Mouse (Mus musculus) brown adipose tissue, adult 24 weeks (tissue): ENCODE results near the gene Lrr1. TPM values are rescaled to one million over a fixed set of nuclear protein-coding genes. Genes with fewer than 3 reads are reported as not detected.
A peak's percentile ranks its signal among the peaks of the same experiment; 100 is the strongest.

Source experiments
- H3K27ac ChIP-seq: fragments of 200-500 bp; replicated peaks from 2 replicates; pipeline ENCODE4 v1.5.1; 2012; ENCODE audit warnings: low read depth, mild to moderate bottlenecking, low read length
- H3K4me1 ChIP-seq: fragments of 200-500 bp; 2 replicates; pipeline ENCODE4 v1.6.1; 2012; ENCODE audit warnings: low read length, mixed read lengths; ENCODE audit not compliant: control insufficient read depth, insufficient read depth, insufficient read length
- H3K4me3 ChIP-seq: fragments of 200-500 bp; 2 replicates; pipeline ENCODE4 v1.5.1; 2012; ENCODE audit warnings: low read depth, mild to moderate bottlenecking, low read length, moderate library complexity; ENCODE audit not compliant: insufficient read depth
- polyA plus RNA-seq: library from polyadenylated mRNA; stranded (reverse); fragments of >200 nt; gene quantifications from 2 replicates; pipeline ENCODE4 v1.2.4, GENCODE M21; 2012; ENCODE audit not compliant: missing spikeins, insufficient read depth, insufficient read length

The Lrr1 gene
- polyA plus RNA-seq, 1 experiment = not detected

DNA sequence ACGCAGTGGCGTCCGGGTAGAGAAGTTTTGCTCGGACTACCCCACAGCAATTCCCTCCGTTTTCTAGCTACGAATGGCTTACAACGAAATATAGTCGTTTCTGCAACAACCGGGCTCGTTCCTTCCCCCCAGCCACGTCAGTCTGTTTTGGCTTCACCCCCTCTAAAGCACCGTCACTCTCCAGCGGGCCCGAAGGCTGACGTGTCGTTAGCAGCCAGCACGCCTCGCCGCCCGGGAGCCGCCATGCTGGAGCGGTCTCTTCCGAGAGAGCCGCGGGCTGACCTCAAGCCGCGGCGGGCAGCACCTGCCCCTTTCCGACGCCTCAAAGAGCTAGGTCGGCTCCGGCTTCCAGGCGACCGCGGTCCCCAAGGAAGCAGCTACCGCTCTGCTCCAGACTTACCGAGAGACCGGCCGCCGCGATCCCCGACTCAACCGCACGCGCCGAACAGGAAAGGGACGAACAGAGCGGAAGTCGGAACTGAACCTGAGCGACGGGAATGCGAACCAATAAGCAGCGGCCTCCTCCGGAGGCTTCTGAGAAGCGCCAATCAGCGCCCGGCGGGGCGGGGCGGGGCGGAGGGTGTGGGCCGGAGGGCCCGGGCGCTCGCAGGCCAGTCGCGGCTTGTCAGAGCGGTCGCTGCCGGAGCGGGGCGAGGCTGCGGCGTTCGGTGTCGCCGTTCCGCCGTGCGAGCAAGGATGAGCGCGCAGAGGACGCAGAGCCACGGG is 15.1 kb downstream of the Lrr1 start, which contains the start of the genes Rpl36al and Mgat2:
Gene Rpl36al, minus strand, starts transcription at position 501 of the 726 bp plus-strand sequence.
Gene Mgat2, plus strand, starts transcription at position 575 of the 726 bp plus-strand sequence.
- Histone ChIP-seq H3K4me1 (peaks cover 7% of the 10 kb centered on the region; the same call in 1 of the 2 replicates), H3K27ac (peak within 1 kb of the TSS; percentile 76), H3K4me3 (peak within 1 kb of the TSS; percentile 84)

DNA sequence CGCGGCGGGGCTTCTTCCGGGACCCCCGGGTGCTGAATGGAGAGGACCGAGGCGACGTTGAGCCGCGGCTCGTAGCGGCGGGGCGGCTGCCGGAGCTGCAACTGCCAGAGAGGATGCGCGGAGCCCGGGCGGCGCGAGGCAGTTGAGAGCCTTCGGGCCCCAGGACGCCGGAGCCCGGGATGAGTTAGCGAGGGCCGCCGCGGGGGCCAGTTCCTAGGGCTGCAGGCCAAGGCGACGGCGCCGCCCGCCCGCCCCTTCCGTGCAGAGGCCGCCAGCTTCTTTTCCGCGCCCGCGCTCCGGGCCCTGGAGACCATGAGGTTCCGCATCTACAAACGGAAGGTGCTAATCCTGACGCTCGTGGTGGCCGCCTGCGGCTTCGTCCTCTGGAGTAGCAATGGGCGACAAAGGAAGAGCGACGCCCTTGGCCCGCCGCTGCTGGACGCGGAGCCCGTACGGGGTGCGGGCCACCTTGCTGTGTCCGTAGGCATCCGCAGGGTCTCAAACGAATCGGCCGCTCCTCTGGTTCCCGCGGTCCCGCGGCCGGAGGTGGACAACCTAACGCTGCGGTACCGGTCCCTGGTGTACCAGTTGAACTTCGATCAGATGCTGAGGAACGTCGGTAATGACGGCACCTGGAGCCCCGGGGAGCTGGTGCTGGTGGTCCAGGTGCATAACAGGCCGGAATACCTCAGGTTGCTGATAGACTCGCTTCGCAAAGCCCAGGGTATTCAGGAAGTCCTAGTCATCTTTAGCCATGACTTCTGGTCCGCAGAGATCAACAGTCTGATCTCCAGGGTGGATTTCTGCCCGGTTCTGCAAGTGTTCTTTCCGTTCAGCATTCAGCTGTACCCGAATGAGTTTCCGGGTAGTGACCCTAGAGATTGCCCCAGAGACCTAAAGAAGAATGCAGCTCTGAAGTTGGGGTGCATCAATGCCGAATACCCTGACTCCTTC is 16.0 kb downstream of the Lrr1 start:
- Histone ChIP-seq H3K4me3 (peak overlapping the region; percentile 74), H3K4me1 (peaks cover 7% of the 10 kb centered on the region; the same call in 1 of the 2 replicates), H3K27ac (peak overlapping the region; percentile 69)

DNA sequence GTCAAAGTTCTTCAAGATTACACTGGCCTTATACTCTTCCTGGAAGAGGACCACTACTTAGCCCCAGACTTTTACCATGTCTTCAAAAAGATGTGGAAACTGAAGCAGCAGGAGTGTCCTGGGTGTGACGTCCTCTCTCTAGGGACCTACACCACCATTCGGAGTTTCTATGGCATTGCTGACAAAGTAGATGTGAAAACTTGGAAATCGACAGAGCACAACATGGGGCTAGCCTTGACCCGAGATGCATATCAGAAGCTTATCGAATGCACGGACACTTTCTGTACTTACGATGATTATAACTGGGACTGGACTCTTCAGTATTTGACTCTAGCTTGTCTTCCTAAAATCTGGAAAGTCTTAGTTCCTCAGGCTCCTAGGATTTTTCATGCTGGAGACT is 16.8 kb downstream of the Lrr1 start:
- H3K4me3 ChIP-seq = peak overlapping the region; percentile 74
- H3K4me1 ChIP-seq = peaks cover 7% of the 10 kb centered on the region; the same call in 1 of the 2 replicates
- no peak overlapping the region for H3K27ac ChIP-seq

DNA sequence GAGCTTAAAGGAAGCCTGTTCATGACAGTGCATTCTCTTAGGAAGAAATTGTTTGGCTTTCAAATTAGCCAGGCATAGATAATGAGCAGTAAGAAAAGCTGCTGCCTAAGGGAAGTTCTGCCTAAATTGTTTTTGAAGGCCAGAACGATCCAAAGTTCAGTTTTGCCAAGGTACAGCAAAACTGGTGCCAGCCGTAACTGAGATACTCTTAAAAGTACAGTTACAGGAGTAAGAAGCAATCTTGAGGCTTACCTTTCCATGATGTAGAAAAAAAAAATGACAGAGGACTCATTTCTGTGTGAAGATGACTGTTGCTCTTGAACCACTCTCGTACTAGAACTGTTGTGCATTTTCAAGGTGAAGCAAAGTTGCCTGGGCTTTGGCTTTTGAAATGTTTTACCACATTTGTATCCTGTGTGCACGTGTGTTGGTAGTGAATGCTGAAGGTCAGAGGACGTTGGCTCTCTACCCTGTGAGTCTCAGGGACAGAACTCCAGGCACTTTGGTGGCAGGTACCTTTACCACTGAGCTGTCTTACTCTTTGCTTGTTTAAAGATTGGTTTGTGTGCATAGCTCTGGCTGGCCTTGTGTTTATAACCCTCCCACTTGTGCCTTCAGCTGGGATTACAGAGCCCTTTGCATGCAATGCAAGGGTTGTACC is 18.3 kb downstream of the Lrr1 start:
- peaks cover 7% of the 10 kb centered on the region; the same call in 1 of the 2 replicates for H3K4me1 ChIP-seq
- H3K4me3 ChIP-seq = no peak overlapping the region
- H3K27ac ChIP-seq = no peak overlapping the region

DNA sequence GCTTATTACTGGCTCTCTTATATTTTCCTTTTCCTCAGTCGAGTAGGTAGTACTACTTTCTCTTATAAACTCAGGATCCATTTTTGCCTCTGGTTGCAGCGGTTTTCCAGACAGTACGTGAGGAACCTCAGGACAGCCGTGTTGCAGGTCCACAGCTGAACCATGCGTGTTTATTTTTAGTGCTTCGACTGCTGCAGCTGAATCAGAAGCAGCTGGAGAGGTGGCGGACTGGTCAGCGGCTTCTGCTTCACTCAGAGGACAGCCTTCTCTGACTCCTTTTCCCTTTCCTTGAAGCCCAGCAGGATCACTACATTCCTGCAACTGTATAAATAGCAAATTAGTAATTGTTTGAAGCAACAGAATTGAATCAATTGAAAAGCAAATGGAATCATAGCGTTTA is 21.5 kb downstream of the Lrr1 start:
- peaks cover 4% of the 10 kb centered on the region; the same call in 1 of the 2 replicates for H3K4me1 ChIP-seq
- H3K27ac ChIP-seq = no peak overlapping the region
- H3K4me3 ChIP-seq = no peak overlapping the region

DNA sequence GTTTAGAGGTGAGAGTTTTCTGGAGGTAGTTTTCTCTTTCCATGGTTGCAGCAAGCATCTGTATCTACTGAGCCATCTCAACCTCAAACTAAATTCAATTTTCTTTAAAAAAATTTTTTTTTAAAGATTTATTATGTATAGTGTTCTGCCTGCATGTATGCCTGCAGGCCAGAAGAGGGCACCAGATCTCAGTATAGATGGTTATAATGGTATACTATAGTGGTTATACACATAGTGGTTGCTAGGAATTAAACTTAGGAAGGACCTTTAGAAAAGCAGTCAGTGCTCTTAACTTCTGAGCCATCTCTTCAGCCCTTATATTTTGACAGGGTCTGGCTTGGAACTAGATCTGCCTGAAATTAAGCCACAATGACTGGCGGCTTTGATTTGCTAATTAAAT is 21.9 kb downstream of the Lrr1 start:
- Histone ChIP-seq H3K27ac (no peak overlapping the region), H3K4me3 (no peak overlapping the region), H3K4me1 (peaks cover 4% of the 10 kb centered on the region; the same call in 1 of the 2 replicates)

DNA sequence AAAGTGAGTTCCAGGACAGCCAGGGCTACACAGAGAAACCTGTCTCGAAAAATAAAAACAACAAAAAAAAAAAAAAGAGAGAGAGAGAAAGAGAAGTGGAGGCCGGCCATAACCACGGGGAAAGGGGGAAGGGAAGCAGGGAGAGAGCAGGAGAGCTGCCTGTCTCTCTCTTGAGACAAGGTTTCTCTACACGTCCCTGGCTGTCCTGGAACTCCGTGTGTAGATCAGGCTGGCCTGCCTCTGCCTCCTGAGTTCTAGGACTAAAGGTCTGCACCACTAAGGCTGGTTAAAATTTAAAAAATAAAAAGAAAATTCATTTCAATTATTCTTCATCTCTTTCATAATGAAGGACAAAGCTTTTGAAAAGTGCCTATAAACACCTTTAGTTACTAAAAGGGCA is 22.8 kb downstream of the Lrr1 start:
- Histone ChIP-seq H3K4me3 (no peak overlapping the region), H3K4me1 (peaks cover 6% of the 10 kb centered on the region), H3K27ac (no peak overlapping the region)

DNA sequence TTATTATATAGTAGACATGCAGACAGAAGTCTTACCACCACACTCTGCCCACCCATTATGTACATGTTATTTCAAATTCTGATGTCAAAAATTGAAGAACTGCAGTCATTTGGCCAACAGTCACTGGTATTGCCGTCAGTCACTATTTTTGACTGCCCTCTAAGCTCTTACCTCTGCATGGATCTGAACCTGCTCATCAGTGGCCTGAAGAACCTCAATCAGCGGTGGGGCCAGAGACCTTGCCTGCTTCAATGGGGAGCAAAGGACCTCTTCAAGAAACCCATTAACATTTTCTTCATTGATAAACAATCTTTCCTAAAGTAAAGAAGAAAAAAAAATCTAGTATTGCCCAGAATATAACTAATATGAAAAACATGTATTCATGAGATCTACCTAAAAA is 24.0 kb downstream of the Lrr1 start:
- Histone ChIP-seq H3K4me1 (peaks cover 2% of the 10 kb centered on the region; the same call in 1 of the 2 replicates), H3K4me3 (no peak overlapping the region), H3K27ac (no peak overlapping the region)

DNA sequence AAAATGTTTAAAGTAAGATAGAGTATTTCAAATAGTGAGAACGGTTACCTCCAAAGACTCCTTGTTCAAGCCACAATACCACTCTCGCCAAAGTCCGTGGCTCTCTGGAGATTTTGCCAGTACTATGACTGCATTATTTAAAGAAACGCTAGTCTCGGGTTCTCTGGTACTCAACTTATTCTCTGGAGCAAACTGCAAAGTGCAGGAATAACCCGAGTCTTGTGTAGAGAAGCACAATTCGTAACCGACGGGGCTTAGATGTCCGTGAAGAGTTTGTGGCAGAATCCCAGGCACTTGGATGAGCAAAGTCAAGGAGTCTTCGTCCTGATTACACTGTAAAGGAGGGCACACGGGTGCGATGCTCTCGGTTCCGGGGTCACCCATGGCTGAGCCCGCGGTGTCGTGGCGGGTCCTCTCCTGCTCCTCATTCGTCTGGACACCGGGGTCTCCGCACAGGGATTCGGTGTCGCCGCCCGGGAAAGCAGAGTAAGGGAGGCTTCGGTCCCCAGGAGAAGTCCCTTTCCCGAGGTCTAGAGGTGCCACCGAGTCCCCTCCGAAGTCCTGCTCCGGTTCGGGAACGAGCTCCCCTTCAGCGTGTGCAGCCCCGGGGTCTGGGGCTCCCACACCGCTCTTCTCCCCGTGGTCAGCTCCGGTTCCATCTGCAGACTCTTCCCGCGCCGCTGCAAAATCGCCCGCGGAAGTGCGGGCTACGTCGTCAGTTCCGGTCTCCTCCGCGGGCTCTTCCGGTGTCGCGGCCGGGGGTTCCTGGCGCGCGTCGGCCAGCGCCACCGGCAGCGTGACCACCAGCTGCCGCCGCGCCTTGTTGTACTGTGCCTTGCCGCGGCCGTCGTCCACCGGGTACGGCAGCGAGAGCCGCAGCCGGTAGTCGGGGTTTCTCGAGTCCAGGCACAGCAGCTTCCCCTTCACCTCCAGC is 28.1 kb downstream of the Lrr1 start, which contains the start of gene Gm49383:
Gene Gm49383, minus strand, starts transcription at position 661 of the 934 bp plus-strand sequence.
- H3K27ac ChIP-seq = peak within 1 kb of the TSS; percentile 74
- peak within 1 kb of the TSS; percentile 91 for H3K4me3 ChIP-seq
- H3K4me1 ChIP-seq = peaks cover 5% of the 10 kb centered on the region; the same call in 1 of the 2 replicates

DNA sequence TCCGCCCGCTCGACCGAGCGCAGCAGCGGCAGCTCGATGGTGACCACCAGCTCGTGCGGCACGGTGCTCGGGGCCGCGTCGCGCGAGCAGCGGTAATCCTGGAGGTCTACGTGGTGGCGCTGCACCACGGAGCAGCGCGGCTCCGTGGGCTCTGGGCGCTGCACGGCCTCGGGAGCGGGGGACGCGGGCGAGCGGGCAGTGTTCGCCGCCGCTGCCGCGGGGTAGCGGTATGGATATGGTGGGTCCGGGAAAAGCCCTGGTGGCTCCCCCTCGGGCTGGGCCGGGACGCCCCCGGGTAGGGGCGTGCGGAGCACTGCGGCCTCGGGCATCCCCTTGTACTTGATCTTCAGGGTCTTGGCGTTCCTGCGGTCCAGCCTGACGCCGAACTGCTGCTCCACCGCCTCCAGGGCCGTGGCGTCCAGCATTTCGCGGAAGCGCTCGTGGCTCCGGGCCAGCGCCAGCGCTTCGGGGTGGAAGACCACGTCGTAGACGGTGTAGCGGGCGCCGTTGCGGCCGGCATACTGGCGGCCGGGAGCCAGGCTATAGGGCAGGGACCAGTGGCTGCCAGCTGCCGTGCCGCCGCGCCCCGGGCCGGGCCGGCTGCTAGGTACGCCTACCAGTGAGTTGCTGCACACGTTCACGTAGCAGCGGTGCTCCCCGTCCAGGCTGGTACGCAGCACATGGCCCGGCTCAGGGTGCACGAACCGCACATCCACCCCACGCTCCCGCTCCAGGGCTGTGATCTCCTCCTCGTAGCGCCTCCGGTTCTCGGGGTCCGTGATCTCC is 29.0 kb downstream of the Lrr1 start:
- Histone ChIP-seq H3K27ac (peak overlapping the region; percentile 74), H3K4me1 (peaks cover 5% of the 10 kb centered on the region; the same call in 1 of the 2 replicates), H3K4me3 (peak overlapping the region; percentile 91)

DNA sequence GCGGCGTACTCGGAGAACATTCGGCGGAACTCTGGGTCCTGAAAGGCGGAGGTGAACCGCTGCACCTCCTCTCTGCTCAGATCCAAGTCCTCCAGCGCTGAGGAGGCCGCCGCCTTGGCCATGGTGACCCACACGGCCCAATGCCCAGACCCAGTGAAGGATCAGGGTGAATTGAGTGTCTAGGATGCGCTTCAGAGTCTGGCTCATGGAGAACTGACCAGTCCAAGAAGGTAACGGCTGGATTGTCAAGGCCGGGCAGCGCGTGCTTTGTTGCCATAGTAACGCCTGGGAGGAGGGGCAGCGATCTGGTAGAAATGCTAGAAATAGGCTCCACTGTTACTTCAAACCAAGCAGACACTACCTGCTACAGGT is 29.5 kb downstream of the Lrr1 start, which contains the start of gene Dnaaf2:
Gene Dnaaf2, minus strand, starts transcription at position 266 of the 372 bp plus-strand sequence.
- peaks cover 5% of the 10 kb centered on the region; the same call in 1 of the 2 replicates for H3K4me1 ChIP-seq
- H3K27ac ChIP-seq = peak within 1 kb of the TSS; percentile 74
- peak within 1 kb of the TSS; percentile 91 for H3K4me3 ChIP-seq

DNA sequence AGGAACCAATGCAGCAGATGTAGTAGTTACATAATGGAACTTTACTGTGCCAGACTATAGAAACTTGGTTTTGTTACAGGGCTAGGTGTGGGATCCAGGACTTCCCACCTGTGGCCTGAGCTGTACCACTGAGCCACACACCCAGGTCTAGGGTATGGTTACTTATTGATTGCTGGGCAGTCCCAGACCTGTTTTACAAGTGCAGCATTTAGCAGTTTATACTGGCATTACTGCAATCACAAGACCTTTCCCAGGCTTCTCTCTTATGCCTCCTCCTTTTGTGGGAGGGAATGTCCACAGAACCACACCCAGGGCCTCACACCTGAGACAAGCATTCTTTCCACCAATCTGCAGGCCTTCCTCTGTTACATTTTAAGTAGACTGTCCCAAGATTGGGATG is 30.4 kb downstream of the Lrr1 start:
- H3K4me3 ChIP-seq = no peak overlapping the region
- peaks cover 5% of the 10 kb centered on the region; the same call in 1 of the 2 replicates for H3K4me1 ChIP-seq
- H3K27ac ChIP-seq = no peak overlapping the region
